Mouse (Mus musculus) myocyte (in vitro differentiated cells): ENCODE results near the gene Sptbn4.

Experiments used
- CEBPB ChIP-seq: IDR thresholded peaks from 2 replicates; pipeline ENCODE4 v1.6.1; 2011; ENCODE audit warnings: mild to moderate bottlenecking, moderate library complexity; ENCODE audit not compliant: poor library complexity, insufficient read depth, severe bottlenecking
- E2F4 ChIP-seq: IDR thresholded peaks from one replicate; pipeline ENCODE4 v1.6.1; 2011; ENCODE audit warnings: mild to moderate bottlenecking, control low read depth, moderate library complexity; ENCODE audit not compliant: insufficient read depth
- MYOD1 ChIP-seq, 3 experiments: IDR thresholded peaks; one replicate each; pipeline ENCODE4 v1.6.1; 2011; ENCODE audit warnings: control low read depth in 2 of 3, low read depth in 2 of 3, mild to moderate bottlenecking in 2 of 3, moderate library complexity in 1 of 3; ENCODE audit not compliant: insufficient read length in 2 of 3, control insufficient read depth in 1 of 3
- MYOG ChIP-seq, 3 experiments: IDR thresholded peaks; one replicate each; pipeline ENCODE4 v1.6.1; 2011; ENCODE audit warnings: control low read depth in 2 of 3, low read depth in 2 of 3, mild to moderate bottlenecking in 2 of 3; ENCODE audit not compliant: insufficient read length in 2 of 3, control insufficient read depth in 1 of 3, insufficient read depth in 1 of 3
- POLR2A ChIP-seq: IDR thresholded peaks from one replicate; pipeline ENCODE4 v1.6.1; 2011; ENCODE audit warnings: low read depth, mild to moderate bottlenecking, control low read depth, moderate library complexity; ENCODE audit not compliant: insufficient read length
- POLR2AphosphoS2 ChIP-seq: IDR thresholded peaks from one replicate; pipeline ENCODE4 v1.6.1; 2011; ENCODE audit warnings: low read depth, control low read depth; ENCODE audit not compliant: insufficient read length
- REST ChIP-seq: IDR thresholded peaks from one replicate; pipeline ENCODE4 v1.6.1; 2011; ENCODE audit warnings: mild to moderate bottlenecking, control low read depth, moderate library complexity; ENCODE audit not compliant: insufficient read depth, insufficient read length
- USF1 ChIP-seq: IDR thresholded peaks from one replicate; pipeline ENCODE4 v1.6.1; 2011; ENCODE audit warnings: low read depth, mild to moderate bottlenecking, control low read depth, moderate library complexity

DNA sequence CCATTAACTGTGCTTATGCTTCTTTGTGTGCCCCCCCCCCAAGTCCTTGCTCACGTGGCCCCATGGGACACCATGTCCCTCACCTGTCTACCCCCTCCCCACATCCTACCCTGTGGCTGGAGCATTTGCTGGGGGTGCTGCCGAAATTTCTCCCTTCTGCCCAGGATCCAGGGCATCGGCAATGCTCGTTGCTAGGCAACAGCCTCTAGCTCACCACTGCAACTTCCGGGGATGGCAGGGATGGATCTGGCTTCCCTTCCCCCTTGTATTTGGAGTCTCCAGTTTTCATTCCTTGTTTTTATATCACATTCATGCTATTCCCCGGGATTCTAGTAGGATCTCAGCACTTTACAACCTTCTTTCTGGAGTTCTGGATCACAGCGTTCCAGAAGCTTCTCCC, 108.0 kb downstream of the Sptbn4 start:
- TF ChIP-seq POLR2AphosphoS2 (no peak), POLR2A (no peak), E2F4 (no peak), CEBPB (no peak), MYOG (IDR thresholded peaks at IDR 0.05; ENCODE audit: control insufficient read depth in 1 of 3, insufficient read depth in 1 of 3, insufficient read length in 2 of 3, low read depth in 2 of 3) (no peak), REST (no peak), USF1 (no peak), MYOD1 (IDR thresholded peaks at IDR 0.05; ENCODE audit: control insufficient read depth in 1 of 3, insufficient read length in 2 of 3, low read depth in 2 of 3) (no peak)
